Mouse (Mus musculus) small intestine, adult 2 months (tissue): ENCODE measurements around the gene Ap3b1.

Experiments used
- CTCF ChIP-seq: fragments of 200-500 bp; IDR thresholded peaks from 2 replicates; pipeline ENCODE4 v1.5.1; 2012; ENCODE audit warnings: low read depth, mild to moderate bottlenecking, control low read depth, inconsistent platforms, low read length, moderate library complexity, mixed read lengths; ENCODE audit not compliant: insufficient replicate concordance, insufficient read length; ENCODE audit errors: extremely low read depth
- POLR2A ChIP-seq: fragments of 200-500 bp; IDR thresholded peaks from 2 replicates; pipeline ENCODE4 v1.6.1; 2012; ENCODE audit warnings: low read depth, mild to moderate bottlenecking, control low read depth, inconsistent platforms, low read length, moderate library complexity

GRCm38 (mm10) chr13:94576399-94577176 lies 217.8 kb downstream of the Ap3b1 start:
- TF ChIP-seq POLR2A = no peak
- no peak for TF ChIP-seq CTCF
